Comparison of ENCODE assay signal across 14 mouse cellular contexts in genomic region chr10:95199541-95200269, GRCm38 (mm10).
DNase-seq lines count a peak whose midpoint lies in the region; ATAC-seq and TF ChIP-seq lines count a peak whose summit lies in the region.
"Had no signal": no experiment of that assay in that cellular context is flagged by ENCODE, and none has a peak within 500 bp of the region (broad histone marks: within the 10 kb centered on the region; RNA-seq: fewer than 3 reads in every experiment).

No protein-coding gene starts in this region.

- no peaks in the 10 kb centered on the region for H3K27me3 ChIP-seq in liver, postnatal 0 days (ENCODE audit: insufficient read depth, low read length)
- H3K27me3 ChIP-seq in liver, embryonic 11.5 days (replicated peaks; ENCODE audit: control insufficient read depth, insufficient read depth, low read length), result no peaks in the 10 kb centered on the region
- H3K27me3 ChIP-seq: CH12.LX; embryonic facial prominence, embryonic 15.5 days; Patski had no signal

- no peak overlapping the region for H3K9ac ChIP-seq in liver, postnatal 0 days (replicated peaks)
- H3K9ac ChIP-seq in liver, embryonic 11.5 days (ENCODE audit: low read depth, low read length), result no peak overlapping the region
- H3K9ac ChIP-seq: embryonic facial prominence, embryonic 15.5 days; lung, embryonic 14.5 days had no signal

- H3K4me2 ChIP-seq in liver, postnatal 0 days (ENCODE audit: low read depth, low read length), result no peak overlapping the region
- no peak overlapping the region for H3K4me2 ChIP-seq in liver, embryonic 11.5 days
- H3K4me2 ChIP-seq: embryonic facial prominence, embryonic 15.5 days; lung, embryonic 14.5 days; midbrain, embryonic 11.5 days had no signal

- H3K4me1 ChIP-seq in liver, postnatal 0 days (ENCODE audit: insufficient read depth), result peaks cover 13% of the 10 kb centered on the region; the same call in 1 of the 2 replicates
- H3K4me1 ChIP-seq in liver, embryonic 11.5 days (replicated peaks; ENCODE audit: control insufficient read depth, insufficient read depth, low read length), result 0 out of 2 replicates have a peak, but pooled peaks cover 4% of the 10 kb centered on the region
- peaks cover 3% of the 10 kb centered on the region; the same call in 1 of the 2 replicates for H3K4me1 ChIP-seq in brown adipose tissue, adult 24 weeks (ENCODE audit: control insufficient read depth, insufficient read depth, insufficient read length, low read length)

- no peak overlapping the region for H3K4me3 ChIP-seq in liver, postnatal 0 days (ENCODE audit: low read depth, low read length)
- H3K4me3 ChIP-seq in liver, embryonic 11.5 days (ENCODE audit: low read depth, low read length), result no peak overlapping the region
- H3K4me3 ChIP-seq in brown adipose tissue, adult 24 weeks (ENCODE audit: insufficient read depth, low read depth, low read length), result no peak overlapping the region
- H3K4me3 ChIP-seq: embryonic facial prominence, embryonic 15.5 days had no signal

- DNase-seq in frontal cortex, postnatal 25 days (ENCODE audit: low spot score in 2 of 2), result no peak
- DNase-seq in liver, postnatal 0 days, result no peak
- DNase-seq in liver, embryonic 11.5 days (ENCODE audit: low spot score), result no peak
- peak; percentile 94 for DNase-seq in Muller cell, postnatal 12 days (ENCODE audit: inconsistent ontology term)
- no peak for DNase-seq in kidney, postnatal 25 days
- DNase-seq: layer of hippocampus, postnatal 36 days; right cerebral cortex, postnatal 4 days had no signal

- no peaks in the 10 kb centered on the region for H3K9me3 ChIP-seq in liver, postnatal 0 days (ENCODE audit: low read length)
- no peaks in the 10 kb centered on the region for H3K9me3 ChIP-seq in liver, embryonic 11.5 days (ENCODE audit: control insufficient read depth, low read length)
- H3K9me3 ChIP-seq: embryonic facial prominence, embryonic 15.5 days had no signal

- no peak for TF ChIP-seq CTCF in liver, postnatal 0 days (IDR thresholded peaks at IDR 0.05; ENCODE audit: low read depth)

- ATAC-seq in frontal cortex, adult (ENCODE audit: low TSS enrichment), result 0 out of 2 replicates have a peak, but pooled peaks have one; percentile 31
- ATAC-seq in liver, postnatal 0 days, result no peak
- no peak for ATAC-seq in liver, embryonic 11.5 days (replicated peaks; ENCODE audit: low FRiP score)
- ATAC-seq: Patski had no signal

- WGBS in liver, postnatal 0 days (ENCODE audit: insufficient replicate concordance), result 72% methylated on average over 11 of the region's 11 CpGs
- WGBS in liver, embryonic 11.5 days, result 64% methylated on average over 11 of the region's 11 CpGs

- no peaks in the 10 kb centered on the region for H3K36me3 ChIP-seq in liver, postnatal 0 days (replicated peaks; ENCODE audit: insufficient read depth, low read length)
- no peaks in the 10 kb centered on the region for H3K36me3 ChIP-seq in liver, embryonic 11.5 days (ENCODE audit: control insufficient read depth, insufficient read depth, low read length)
- H3K36me3 ChIP-seq: embryonic facial prominence, embryonic 15.5 days had no signal

- peak; percentile 40; the same call in 1 of the 2 replicates for TF ChIP-seq EP300 in liver, postnatal 0 days (IDR thresholded peaks at IDR 0.05; ENCODE audit: low read depth)

- no peak overlapping the region for H3K27ac ChIP-seq in liver, postnatal 0 days (ENCODE audit: low read depth)
- H3K27ac ChIP-seq in liver, embryonic 11.5 days (ENCODE audit: low read depth, low read length), result no peak overlapping the region
- peak overlapping the region; percentile 51 for H3K27ac ChIP-seq in brown adipose tissue, adult 24 weeks (replicated peaks; ENCODE audit: low read depth, low read length)
- H3K27ac ChIP-seq: embryonic facial prominence, embryonic 15.5 days had no signal
